Mouse (Mus musculus) hindbrain, embryonic 13.5 days (tissue): ENCODE data around the gene Pde11a. TPM values are rescaled to one million over a fixed set of nuclear protein-coding genes. Genes with fewer than 3 reads are reported as not detected.

Experiments
- ATAC-seq: fragments of 200-750 bp; cut with Nextera tagmentation; 2 replicates; pipeline ENCODE4 v1.8.0; 2017; ENCODE audit warnings: moderate TSS enrichment; ENCODE audit not compliant: low FRiP score
- H3K27ac ChIP-seq: fragments of 300-500 bp; sonication (generic); 2 replicates; pipeline ENCODE4 v1.5.1; 2015; ENCODE audit warnings: inconsistent platforms, mild to moderate bottlenecking, moderate library complexity
- H3K27me3 ChIP-seq: fragments of 300-500 bp; sonication (generic); 2 replicates; pipeline ENCODE4 v1.6.1; 2015; ENCODE audit warnings: mild to moderate bottlenecking, inconsistent platforms
- H3K36me3 ChIP-seq: fragments of 300-500 bp; sonication (generic); 2 replicates; pipeline ENCODE4 v1.6.1; 2015; ENCODE audit warnings: mild to moderate bottlenecking, inconsistent platforms
- H3K4me1 ChIP-seq: fragments of 300-500 bp; sonication (generic); replicated peaks from 2 replicates; pipeline ENCODE4 v1.6.1; 2015; ENCODE audit warnings: inconsistent platforms
- H3K4me2 ChIP-seq: fragments of 300-500 bp; sonication (generic); 2 replicates; pipeline ENCODE4 v1.6.1; 2015; ENCODE audit warnings: inconsistent platforms, mild to moderate bottlenecking, moderate library complexity
- H3K4me3 ChIP-seq: fragments of 300-500 bp; sonication (generic); 2 replicates; pipeline ENCODE4 v1.5.1; 2015; ENCODE audit warnings: mild to moderate bottlenecking, inconsistent platforms
- H3K9ac ChIP-seq: fragments of 300-500 bp; sonication (generic); 2 replicates; pipeline ENCODE4 v1.6.1; 2015; ENCODE audit warnings: mild to moderate bottlenecking, inconsistent platforms
- H3K9me3 ChIP-seq: fragments of 300-500 bp; sonication (generic); 2 replicates; pipeline ENCODE4 v1.6.1; 2016; ENCODE audit warnings: inconsistent platforms
- WGBS: fragments of 180-500 bp; shearing (Covaris S2); methylation state at CpG from one replicate; pipeline ENCODE4 v1.1.7; 2015; 5-methylcytosine and 5-hydroxymethylcytosine counted together
- polyA plus RNA-seq: library from polyadenylated mRNA; unstranded; fragments of >200 nt; fragmentation: Nextera tagmentation; extraction: Ambion mirVana; gene quantifications from 2 replicates; pipeline ENCODE4 v1.2.1, GENCODE M21; 2015

Pde11a gene
- polyA plus RNA-seq, 1 experiment from 2014 or later, result 1.6 TPM

GRCm38 (mm10) chr2:76220364-76221108 is 118.0 kb downstream of the Pde11a start:
- Histone ChIP-seq H3K4me2 (no peak overlapping the region), H3K4me3 (no peak overlapping the region), H3K9me3 (no peaks in the 10 kb centered on the region), H3K9ac (no peak overlapping the region), H3K27ac (no peak overlapping the region), H3K4me1 (peaks cover 4% of the 10 kb centered on the region; the same call in 1 of the 2 replicates), H3K36me3 (no peaks in the 10 kb centered on the region), H3K27me3 (no peaks in the 10 kb centered on the region)
- ATAC-seq, result no peak
- 38% methylated on average over 6 of the region's 6 CpGs for WGBS

GRCm38 (mm10) chr2:76219540-76219939 is 119.0 kb downstream of the Pde11a start:
- no peak for ATAC-seq
- Histone ChIP-seq H3K4me2 (no peak overlapping the region), H3K27me3 (no peaks in the 10 kb centered on the region), H3K4me1 (peaks cover 4% of the 10 kb centered on the region; the same call in 1 of the 2 replicates), H3K9me3 (no peaks in the 10 kb centered on the region), H3K9ac (no peak overlapping the region), H3K27ac (no peak overlapping the region), H3K4me3 (no peak overlapping the region), H3K36me3 (no peaks in the 10 kb centered on the region)
- WGBS, result 82% methylated on average over 6 of the region's 6 CpGs

- no peak overlapping the region for H3K9ac ChIP-seq
- H3K4me1 ChIP-seq, result peaks cover 4% of the 10 kb centered on the region; the same call in 1 of the 2 replicates
- no peak for ATAC-seq
- H3K27ac ChIP-seq, result no peak overlapping the region
- H3K4me2 ChIP-seq, result no peak overlapping the region
- no peaks in the 10 kb centered on the region for H3K36me3 ChIP-seq
- no peak overlapping the region for H3K4me3 ChIP-seq
- WGBS, result 66% methylated on average over 7 of the region's 7 CpGs
- H3K27me3 ChIP-seq, result no peaks in the 10 kb centered on the region
- no peaks in the 10 kb centered on the region for H3K9me3 ChIP-seq
Observed at GRCm38 (mm10) chr2:76216146-76216545, 122.4 kb downstream of the Pde11a start.

GRCm38 (mm10) chr2:76215219-76215618 is 123.4 kb downstream of the Pde11a start:
- no peak overlapping the region for H3K9ac ChIP-seq

GRCm38 (mm10) chr2:76185126-76185525 is 153.4 kb downstream of the Pde11a start:
- Histone ChIP-seq H3K36me3 (no peaks in the 10 kb centered on the region), H3K27me3 (no peaks in the 10 kb centered on the region), H3K27ac (no peak overlapping the region), H3K4me1 (no peaks in the 10 kb centered on the region), H3K4me2 (no peak overlapping the region), H3K9ac (no peak overlapping the region), H3K9me3 (no peaks in the 10 kb centered on the region), H3K4me3 (no peak overlapping the region)
- ATAC-seq, result no peak
- WGBS, result 66% methylated on average over 1 of the region's 1 CpGs

More at GRCm38 (mm10) chr2:76215219-76215618, 123.4 kb downstream of the Pde11a start:
- 89% methylated on average over 9 of the region's 9 CpGs for WGBS
- no peak overlapping the region for H3K27ac ChIP-seq
- H3K4me2 ChIP-seq, result no peak overlapping the region
- H3K27me3 ChIP-seq, result no peaks in the 10 kb centered on the region
- ATAC-seq, result no peak
- H3K4me1 ChIP-seq, result 0 out of 2 replicates have a peak, but pooled peaks cover under 1% of the 10 kb centered on the region
- no peaks in the 10 kb centered on the region for H3K9me3 ChIP-seq
- H3K4me3 ChIP-seq, result no peak overlapping the region
- H3K36me3 ChIP-seq, result no peaks in the 10 kb centered on the region

- H3K27me3 ChIP-seq, result no peaks in the 10 kb centered on the region
- H3K4me2 ChIP-seq, result no peak overlapping the region
- WGBS, result 75% methylated on average over 4 of the region's 4 CpGs
- no peaks in the 10 kb centered on the region for H3K9me3 ChIP-seq
- H3K4me3 ChIP-seq, result no peak overlapping the region
- no peak for ATAC-seq
- H3K27ac ChIP-seq, result no peak overlapping the region
- no peak overlapping the region for H3K9ac ChIP-seq
- H3K4me1 ChIP-seq, result no peaks in the 10 kb centered on the region
- H3K36me3 ChIP-seq, result no peaks in the 10 kb centered on the region
Observed at GRCm38 (mm10) chr2:76162822-76163221, 175.8 kb downstream of the Pde11a start.

- Histone ChIP-seq H3K4me3 (no peak overlapping the region), H3K4me2 (no peak overlapping the region), H3K27ac (no peak overlapping the region), H3K4me1 (no peaks in the 10 kb centered on the region), H3K9ac (no peak overlapping the region), H3K9me3 (no peaks in the 10 kb centered on the region), H3K36me3 (no peaks in the 10 kb centered on the region), H3K27me3 (no peaks in the 10 kb centered on the region)
- 48% methylated on average over 2 of the region's 2 CpGs for WGBS
- 0 out of 2 replicates have a peak, but pooled peaks have one; percentile 39 for ATAC-seq
Observed at GRCm38 (mm10) chr2:76158973-76159372, 179.6 kb downstream of the Pde11a start.

- Histone ChIP-seq H3K9me3 (no peaks in the 10 kb centered on the region), H3K27me3 (no peaks in the 10 kb centered on the region), H3K4me2 (no peak overlapping the region), H3K27ac (no peak overlapping the region), H3K9ac (no peak overlapping the region), H3K4me1 (no peaks in the 10 kb centered on the region), H3K36me3 (no peaks in the 10 kb centered on the region), H3K4me3 (no peak overlapping the region)
- 50% methylated on average over 10 of the region's 10 CpGs for WGBS
- ATAC-seq, result no peak
Observed at GRCm38 (mm10) chr2:76141136-76141535, 197.4 kb downstream of the Pde11a start.

- Histone ChIP-seq H3K9me3 (no peaks in the 10 kb centered on the region), H3K4me3 (no peak overlapping the region), H3K27me3 (no peaks in the 10 kb centered on the region), H3K27ac (no peak overlapping the region), H3K36me3 (no peaks in the 10 kb centered on the region), H3K4me1 (peaks cover 17% of the 10 kb centered on the region), H3K4me2 (no peak overlapping the region), H3K9ac (no peak overlapping the region)
- ATAC-seq, result no peak
- 79% methylated on average over 3 of the region's 3 CpGs for WGBS
Observed at GRCm38 (mm10) chr2:76132983-76133382, 205.6 kb downstream of the Pde11a start.

GRCm38 (mm10) chr2:76129933-76130627 is 208.5 kb downstream of the Pde11a start:
- H3K27me3 ChIP-seq, result no peaks in the 10 kb centered on the region
- H3K9me3 ChIP-seq, result no peaks in the 10 kb centered on the region
- no peak overlapping the region for H3K4me2 ChIP-seq
- H3K27ac ChIP-seq, result no peak overlapping the region
- H3K4me1 ChIP-seq, result peaks cover 17% of the 10 kb centered on the region
- no peak overlapping the region for H3K4me3 ChIP-seq
- WGBS, result 36% methylated on average over 12 of the region's 12 CpGs
- ATAC-seq, result peak; percentile 46; the same call in 1 of the 2 replicates
- H3K9ac ChIP-seq, result no peak overlapping the region
- H3K36me3 ChIP-seq, result no peaks in the 10 kb centered on the region

GRCm38 (mm10) chr2:76129058-76129437 is 209.5 kb downstream of the Pde11a start:
- Histone ChIP-seq H3K4me3 (no peak overlapping the region), H3K4me1 (peaks cover 17% of the 10 kb centered on the region), H3K36me3 (no peaks in the 10 kb centered on the region), H3K9me3 (no peaks in the 10 kb centered on the region), H3K4me2 (0 out of 2 replicates have a peak overlapping the region, but pooled peaks have one; percentile 8), H3K9ac (no peak overlapping the region), H3K27me3 (no peaks in the 10 kb centered on the region), H3K27ac (no peak overlapping the region)
- ATAC-seq, result no peak
- WGBS, result 53% methylated on average over 8 of the region's 8 CpGs

GRCm38 (mm10) chr2:76128105-76129057 is 210.2 kb downstream of the Pde11a start:
- H3K27ac ChIP-seq, result 0 out of 2 replicates have a peak overlapping the region, but pooled peaks have one; percentile 1
- 0 out of 2 replicates have a peak overlapping the region, but pooled peaks have one; percentile 8 for H3K4me2 ChIP-seq
- H3K4me1 ChIP-seq, result peaks cover 17% of the 10 kb centered on the region
- ATAC-seq, result no peak
- no peak overlapping the region for H3K4me3 ChIP-seq
- H3K27me3 ChIP-seq, result no peaks in the 10 kb centered on the region
- no peak overlapping the region for H3K9ac ChIP-seq
- 54% methylated on average over 9 of the region's 9 CpGs for WGBS
- H3K36me3 ChIP-seq, result no peaks in the 10 kb centered on the region
- no peaks in the 10 kb centered on the region for H3K9me3 ChIP-seq
